Mouse (Mus musculus): Measurements from ENCODE around the gene Ssrp1. TPM values are rescaled to one million over a fixed set of nuclear protein-coding genes. Genes with fewer than 3 reads are reported as not detected.

Ssrp1 gene
- total RNA-seq, 2 experiments from 2014 or later: 106 to 111 TPM

GRCm38 (mm10) chr2:85012679-85013078 lies 24.4 kb upstream of the Ssrp1 start:
- no peak for TF ChIP-seq CTCF (IDR thresholded peaks at IDR 0.05)
- DNase-seq (ENCODE audit: extremely low spot score in 1 of 2, low spot score in 2 of 2): no peak
- Histone ChIP-seq H3K27ac (no peak overlapping the region), H3K4me3 (no peak overlapping the region)
- intact Hi-C loops (cut with DNase I): loop anchor here (2.0 to 5.0 kb wide), 2 partner anchors 165 to 182 kb away; no protein-coding TSS in a partner anchor

DNA sequence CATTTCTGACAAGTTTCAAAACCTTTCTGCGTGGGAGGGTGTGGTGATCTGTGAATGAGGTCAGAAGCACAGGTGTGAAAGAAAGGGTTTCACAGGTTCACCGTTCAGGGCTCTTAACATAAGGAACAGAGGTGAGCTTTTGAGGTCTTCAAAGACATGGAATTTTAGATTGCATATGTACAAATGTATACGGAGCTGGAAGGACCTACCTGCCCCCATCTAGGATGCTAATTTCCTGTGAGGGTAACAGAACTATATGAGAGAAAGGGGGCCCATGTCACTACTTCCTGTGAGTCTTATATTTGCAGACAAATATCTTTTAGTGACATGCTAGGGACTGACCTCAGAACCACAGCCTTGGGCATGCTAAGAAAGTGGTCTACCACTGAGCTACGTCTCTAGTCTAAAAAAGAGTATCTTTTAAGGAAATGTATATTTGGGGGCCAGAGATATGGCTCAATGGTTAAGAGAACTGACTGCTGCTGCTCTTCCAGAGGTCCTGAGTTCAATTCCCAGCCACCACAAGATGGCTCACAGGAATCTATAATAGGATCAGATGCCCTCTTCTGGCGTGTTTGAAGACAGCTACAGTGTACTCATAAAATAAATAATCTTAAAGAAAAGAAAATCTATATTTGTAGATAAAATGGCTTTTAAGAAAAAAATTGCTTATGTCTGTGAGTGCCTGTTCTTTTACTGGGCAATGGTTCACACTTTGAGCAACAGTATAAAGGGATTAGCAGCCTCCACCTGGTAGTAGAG lies 23.0 kb upstream of the Ssrp1 start:
- H3K27ac ChIP-seq: no peak overlapping the region
- intact Hi-C loops (cut with DNase I): loop anchor here (2.0 to 5.0 kb wide), 2 partner anchors 167 to 183 kb away; no protein-coding TSS in a partner anchor
- no peak overlapping the region for H3K4me3 ChIP-seq
- peak; percentile 21 for TF ChIP-seq CTCF (IDR thresholded peaks at IDR 0.05)
- DNase-seq (ENCODE audit: extremely low spot score in 1 of 2, low spot score in 2 of 2): no peak

DNA sequence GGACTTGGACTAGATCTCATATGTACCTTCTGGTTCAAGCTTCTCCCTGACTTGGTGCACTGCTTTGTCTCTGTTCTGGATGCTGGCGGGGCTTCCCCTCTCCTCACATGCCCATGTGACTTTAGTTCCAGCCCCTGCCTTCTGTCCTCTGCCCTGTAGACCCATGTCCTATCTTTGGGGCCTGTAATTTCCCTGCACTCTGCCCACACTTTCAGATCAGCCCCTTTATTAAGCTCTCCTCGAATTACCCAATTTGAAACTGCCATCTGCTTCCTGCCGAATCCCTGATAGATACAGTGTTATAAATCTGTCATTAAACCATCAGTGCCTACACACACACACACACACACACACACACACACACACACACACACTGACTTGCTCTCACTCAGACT lies 22.4 kb upstream of the Ssrp1 start:
- intact Hi-C loops (cut with DNase I): loop anchor here (5.0 kb wide), 1 partner anchor 167 kb away; no protein-coding TSS in a partner anchor
- no peak for TF ChIP-seq CTCF (IDR thresholded peaks at IDR 0.05)
- DNase-seq (ENCODE audit: extremely low spot score in 1 of 2, low spot score in 2 of 2): no peak

GRCm38 (mm10) chr2:85022043-85022442 lies 15.0 kb upstream of the Ssrp1 start:
- Histone ChIP-seq H3K4me3 (no peak overlapping the region), H3K27ac (no peak overlapping the region)
- TF ChIP-seq CTCF (IDR thresholded peaks at IDR 0.05): peak; percentile 72
- intact Hi-C loops (cut with DNase I): loop anchor here (5.0 kb wide), 3 partner anchors 225 to 1440 kb away; no protein-coding TSS in a partner anchor
- DNase-seq (ENCODE audit: extremely low spot score in 1 of 2, low spot score in 2 of 2): no peak

More for the DNA sequence above, 22.4 kb upstream of the Ssrp1 start:
- Histone ChIP-seq H3K4me3 (no peak overlapping the region), H3K27ac (no peak overlapping the region)

DNA sequence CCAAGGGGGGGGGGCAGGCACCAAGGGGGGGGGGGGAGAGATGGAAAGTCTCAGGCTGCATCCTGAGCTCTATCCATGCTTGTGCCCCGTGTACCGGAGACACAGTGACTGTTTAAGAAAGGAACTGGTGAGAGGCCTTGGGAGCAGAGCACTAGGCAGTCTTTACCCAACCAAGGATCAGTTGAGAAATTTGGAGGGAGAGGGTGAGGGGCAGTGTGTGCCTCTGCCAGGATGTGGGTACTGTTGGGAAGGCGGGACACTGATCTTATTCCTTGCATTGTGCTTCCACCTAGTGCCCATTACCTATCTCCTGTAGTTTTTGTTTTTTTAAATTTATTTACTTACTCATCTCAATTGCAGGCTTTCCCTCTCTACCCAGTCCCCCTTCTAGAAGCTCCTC lies 10.9 kb upstream of the Ssrp1 start:
- H3K4me3 ChIP-seq: no peak overlapping the region
- TF ChIP-seq CTCF (IDR thresholded peaks at IDR 0.05): no peak
- no peak overlapping the region for H3K27ac ChIP-seq
- intact Hi-C loops (cut with DNase I): no loop called here
- DNase-seq (ENCODE audit: extremely low spot score in 1 of 2, low spot score in 2 of 2): no peak

GRCm38 (mm10) chr2:85027281-85027680 lies 9.8 kb upstream of the Ssrp1 start:
- TF ChIP-seq CTCF (IDR thresholded peaks at IDR 0.05): no peak
- intact Hi-C loops (cut with DNase I): no loop called here

DNA sequence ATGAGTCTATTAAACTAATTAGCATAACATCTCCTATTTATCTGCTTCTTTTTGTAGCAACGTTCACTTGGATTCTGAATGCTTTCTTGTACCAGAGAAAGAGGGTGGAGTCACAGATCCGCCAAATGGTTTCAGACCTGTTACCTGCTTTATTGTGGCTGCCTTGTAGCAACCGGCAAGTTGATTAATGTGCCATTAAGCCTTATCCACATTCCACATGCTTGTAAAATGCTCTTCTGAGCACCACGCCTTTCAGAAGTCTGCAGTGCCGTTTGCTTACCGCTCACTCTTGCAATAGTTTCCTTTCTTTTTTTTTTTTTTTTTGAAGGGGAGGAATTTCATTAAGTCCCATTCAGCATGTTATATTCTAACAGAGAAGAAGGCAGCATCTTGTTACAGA lies 7.1 kb upstream of the Ssrp1 start:
- TF ChIP-seq CTCF (IDR thresholded peaks at IDR 0.05): no peak
- DNase-seq (ENCODE audit: extremely low spot score in 1 of 2, low spot score in 2 of 2): no peak
- H3K4me3 ChIP-seq: no peak overlapping the region
- intact Hi-C loops (cut with DNase I): no loop called here
- no peak overlapping the region for H3K27ac ChIP-seq

More at GRCm38 (mm10) chr2:85027281-85027680, 9.8 kb upstream of the Ssrp1 start:
- no peak for DNase-seq (ENCODE audit: extremely low spot score in 1 of 2, low spot score in 2 of 2)
- no peak overlapping the region for H3K4me3 ChIP-seq
- H3K27ac ChIP-seq: no peak overlapping the region

DNA sequence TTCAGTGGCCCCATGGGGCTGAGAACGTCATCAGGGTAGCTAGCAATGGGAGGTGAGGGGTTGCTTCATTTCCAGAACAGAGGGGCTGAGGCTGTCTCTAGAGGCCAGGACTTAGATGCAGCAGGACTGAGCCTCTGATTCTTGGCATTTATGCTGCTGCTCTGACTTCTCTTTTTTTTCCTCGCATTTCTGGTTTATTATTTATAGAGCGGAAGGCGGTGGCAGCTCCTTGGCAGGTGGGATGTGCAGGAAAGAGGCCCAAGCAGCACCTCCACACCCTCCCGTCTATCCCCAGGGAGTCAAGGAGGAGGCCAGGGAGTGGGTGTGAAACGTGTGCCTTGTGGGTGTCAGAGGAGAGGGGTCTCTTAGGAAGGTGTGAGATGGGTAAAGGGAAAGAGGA lies 6.0 kb upstream of the Ssrp1 start:
- intact Hi-C loops (cut with DNase I): no loop called here
- no peak for DNase-seq (ENCODE audit: extremely low spot score in 1 of 2, low spot score in 2 of 2)
- no peak for TF ChIP-seq CTCF (IDR thresholded peaks at IDR 0.05)
- H3K27ac ChIP-seq: peak overlapping the region; percentile 7; the same call in 1 of the 2 replicates
- no peak overlapping the region for H3K4me3 ChIP-seq

- Histone ChIP-seq H3K4me3 (no peak overlapping the region), H3K27ac (no peak overlapping the region)
- intact Hi-C loops (cut with DNase I): no loop called here
- no peak for TF ChIP-seq CTCF (IDR thresholded peaks at IDR 0.05)
- DNase-seq (ENCODE audit: extremely low spot score in 1 of 2, low spot score in 2 of 2): no peak
Measured at GRCm38 (mm10) chr2:85033121-85033520, 3.9 kb upstream of the Ssrp1 start.

DNA sequence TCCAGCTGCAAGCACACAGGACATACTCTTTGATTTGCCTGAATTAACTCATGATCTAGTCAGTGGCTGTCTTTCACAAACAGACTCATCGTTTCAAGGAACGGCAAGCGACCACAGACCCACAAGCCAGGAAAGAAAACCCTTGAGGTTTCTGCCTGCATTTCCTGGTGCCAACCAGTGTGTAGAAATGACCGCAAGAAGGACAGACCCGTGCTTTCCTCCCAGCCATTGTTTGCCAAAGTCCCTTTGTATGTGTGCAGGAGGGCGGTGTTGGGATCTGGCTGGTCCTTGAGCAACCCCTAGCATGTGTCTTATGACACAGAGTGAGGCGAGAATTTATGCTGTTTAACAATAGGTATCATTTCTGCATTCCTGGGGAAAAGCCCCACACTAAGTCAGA lies 2.9 kb upstream of the Ssrp1 start:
- no peak overlapping the region for H3K27ac ChIP-seq
- no peak for DNase-seq (ENCODE audit: extremely low spot score in 1 of 2, low spot score in 2 of 2)
- TF ChIP-seq CTCF (IDR thresholded peaks at IDR 0.05): no peak
- intact Hi-C loops (cut with DNase I): no loop called here
- H3K4me3 ChIP-seq: no peak overlapping the region

- DNase-seq (ENCODE audit: extremely low spot score in 1 of 2, low spot score in 2 of 2): no peak
- intact Hi-C loops (cut with DNase I): loop anchor here (1.0 to 5.0 kb wide), 2 partner anchors 11 to 204 kb away; no protein-coding TSS in a partner anchor
- Histone ChIP-seq H3K4me3 (peak overlapping the region; percentile 87), H3K27ac (peak overlapping the region; percentile 86)
- TF ChIP-seq CTCF (IDR thresholded peaks at IDR 0.05): no peak
Measured at GRCm38 (mm10) chr2:85036507-85037046, 457 bp upstream of the Ssrp1 start.

- H3K27ac ChIP-seq: no peak overlapping the region
- intact Hi-C loops (cut with DNase I): loop anchor here (5.0 kb wide), 1 partner anchor 206 kb away; no protein-coding TSS in a partner anchor
- DNase-seq (ENCODE audit: extremely low spot score in 1 of 2, low spot score in 2 of 2): no peak
- H3K4me3 ChIP-seq: peak overlapping the region; percentile 87
- no peak for TF ChIP-seq CTCF (IDR thresholded peaks at IDR 0.05)
Measured at GRCm38 (mm10) chr2:85038336-85038735, 1.3 kb downstream of the Ssrp1 start.
